Mouse (Mus musculus): ENCODE data around the gene Klf15. TPM values are rescaled to one million over a fixed set of nuclear protein-coding genes. Genes with fewer than 3 reads are reported as not detected.

The Klf15 gene
- total RNA-seq, 2 experiments from 2014 or later: 23.9 to 24.8 TPM

Other genes with a start within 250 kb of the Klf15 start
- gene Vmn1r53, start 238.1 kb upstream of the Klf15 start, total RNA-seq (2021): not detected
- not detected for gene Vmn1r54, start 216.3 kb upstream of the Klf15 start, total RNA-seq (2021)
- gene BC048671, start 161.4 kb upstream of the Klf15 start, total RNA-seq (2021): not detected
- gene Chst13, start 137.4 kb upstream of the Klf15 start, total RNA-seq (2021): not detected
- gene Uroc1, start 129.3 kb upstream of the Klf15 start, total RNA-seq (2021): not detected
- 10 to 100 TPM; 30.9 to 31.9 TPM for gene Zxdc, start 93.1 kb upstream of the Klf15 start, total RNA-seq (2021)
- 1 to 10 TPM; 4.9 to 5.3 TPM for gene Cfap100, start 33.8 kb upstream of the Klf15 start, total RNA-seq (2021)
- 10 to 100 TPM; 46.6 to 54.5 TPM for gene Aldh1l1, start 23.9 kb downstream of the Klf15 start, total RNA-seq (2021)
- gene Slc41a3, start 142.1 kb downstream of the Klf15 start, total RNA-seq (2021): 1 to 10 TPM; 4.4 to 5.0 TPM